Comparison of ENCODE assay signal across 11 mouse cellular contexts in the genomic region with DNA sequence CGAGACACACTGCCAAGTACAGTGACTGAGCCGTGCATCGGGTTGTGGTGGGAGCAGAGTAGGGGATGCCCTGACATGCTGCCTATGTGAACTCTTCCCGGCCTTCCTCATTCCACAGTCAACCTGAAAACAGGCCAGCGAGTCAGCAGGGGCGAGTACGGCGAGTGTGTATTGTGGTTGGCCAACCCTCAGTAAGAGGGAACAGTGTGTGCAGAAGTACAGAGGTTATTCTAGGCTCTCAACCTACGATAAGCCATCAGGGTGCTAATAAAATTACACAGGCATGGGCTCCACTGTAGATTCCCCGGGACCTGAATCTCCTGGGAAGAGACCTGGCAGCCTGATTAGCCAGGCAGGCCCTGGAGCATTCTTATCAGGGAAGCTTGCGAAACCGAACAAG. TPM values are rescaled to one million over a fixed set of nuclear protein-coding genes. Genes with fewer than 3 reads are reported as not detected.
DNase-seq lines count a peak whose midpoint lies in the region; ATAC-seq and TF ChIP-seq lines count a peak whose summit lies in the region.
"Had no signal": no experiment of that assay in that cellular context is flagged by ENCODE, and none has a peak within 500 bp of the region (broad histone marks: within the 10 kb centered on the region; RNA-seq: fewer than 3 reads in every experiment).

No protein-coding gene starts in this region.

- ATAC-seq in intestine, postnatal 0 days: peak; percentile 53; the same call in 1 of the 2 replicates

- no peaks in the 10 kb centered on the region for H3K36me3 ChIP-seq in heart, embryonic 10.5 days
- no peaks in the 10 kb centered on the region for H3K36me3 ChIP-seq in intestine, postnatal 0 days (ENCODE audit: control insufficient read depth, insufficient read depth)
- H3K36me3 ChIP-seq: limb, embryonic 12.5 days had no signal

- H3K9me3 ChIP-seq in heart, embryonic 10.5 days: no peaks in the 10 kb centered on the region
- no peaks in the 10 kb centered on the region for H3K9me3 ChIP-seq in intestine, postnatal 0 days (ENCODE audit: control insufficient read depth)
- H3K9me3 ChIP-seq: limb, embryonic 12.5 days had no signal

- H3K4me2 ChIP-seq in intestine, postnatal 0 days (replicated peaks; ENCODE audit: low read depth): no peak overlapping the region; the same call in 1 of the 2 replicates
- H3K4me2 ChIP-seq: limb, embryonic 12.5 days; midbrain, embryonic 11.5 days had no signal

- no peak overlapping the region for H3K9ac ChIP-seq in intestine, postnatal 0 days (ENCODE audit: low read depth, low read length)
- H3K9ac ChIP-seq: limb, embryonic 12.5 days had no signal

- H3K4me1 ChIP-seq in heart, embryonic 10.5 days: peaks cover 13% of the 10 kb centered on the region
- no peaks in the 10 kb centered on the region for H3K4me1 ChIP-seq in intestine, postnatal 0 days (replicated peaks; ENCODE audit: control insufficient read depth, insufficient read depth, low read length)
- H3K4me1 ChIP-seq: limb, embryonic 12.5 days had no signal

- WGBS in heart, embryonic 10.5 days: 76% methylated on average over 12 of the region's 12 CpGs
- 62% methylated on average over 12 of the region's 12 CpGs for WGBS in intestine, postnatal 0 days

- no peak overlapping the region for H3K4me3 ChIP-seq in heart, embryonic 10.5 days
- no peak overlapping the region for H3K4me3 ChIP-seq in intestine, postnatal 0 days (ENCODE audit: low read depth, low read length)
- H3K4me3 ChIP-seq: layer of hippocampus, adult 2 months; limb, embryonic 12.5 days had no signal

- TF ChIP-seq CTCF in intestine, postnatal 0 days (IDR thresholded peaks at IDR 0.05; ENCODE audit: low read depth): no peak

- H3K27ac ChIP-seq in heart, embryonic 10.5 days: 0 out of 2 replicates have a peak overlapping the region, but pooled peaks have one; percentile 22
- no peak overlapping the region for H3K27ac ChIP-seq in intestine, postnatal 0 days (ENCODE audit: low read depth, low read length)
- H3K27ac ChIP-seq: layer of hippocampus, adult 2 months; limb, embryonic 12.5 days had no signal

- DNase-seq in fat pad, adult 2 months (ENCODE audit: extremely low read depth, low read depth, low spot score): peak; percentile 86
- DNase-seq in heart, embryonic 10.5 days (ENCODE audit: low spot score): no peak
- DNase-seq in lung, postnatal 25 days (ENCODE audit: low spot score): peak; percentile 68
- no peak for DNase-seq in left cerebral cortex, adult 8-10 months (ENCODE audit: low spot score in 2 of 2)
- DNase-seq in frontal cortex, postnatal 14 days (ENCODE audit: low spot score in 2 of 2): no peak
- DNase-seq in kidney, adult 18-20 months: no peak
- DNase-seq in kidney, adult 11 months: no peak

- H3K27me3 ChIP-seq in heart, embryonic 10.5 days (ENCODE audit: insufficient read depth, poor library complexity, severe bottlenecking): no peaks in the 10 kb centered on the region
- H3K27me3 ChIP-seq in intestine, postnatal 0 days (replicated peaks; ENCODE audit: control insufficient read depth, insufficient read depth, low read length): no peaks in the 10 kb centered on the region
- H3K27me3 ChIP-seq: limb, embryonic 12.5 days had no signal

RNA-seq across cellular contexts. Expression of gene Commd8, which starts 51.7 kb away (rescaled TPM):
- 117 and 133 TPM in 2 replicates for polyA plus RNA-seq in heart, embryonic 10.5 days (2016; fragmentation: Nextera tagmentation; extraction: Ambion mirVana)
- polyA plus RNA-seq in intestine, postnatal 0 days (2015; fragmentation: Nextera tagmentation; extraction: Ambion mirVana): 115 and 116 TPM in 2 replicates
- 10 to 100 TPM; 86.4 to 93.9 (median 92.0) TPM for total RNA-seq in left cerebral cortex, adult 8-10 months (2022)

Comparison
In these comparisons a context has a peak if more than half of its experiments do, and no peak if none do; other contexts are left out.
1. DNase-seq: peak in fat pad, adult 2 months (single experiment) and lung, postnatal 25 days (single experiment); none in heart, embryonic 10.5 days (single experiment), left cerebral cortex, adult 8-10 months (0 of 2), frontal cortex, postnatal 14 days (0 of 2), kidney, adult 18-20 months (single experiment) and kidney, adult 11 months (single experiment).